In genomic region chr4:134113356-134113994, GRCm38 (mm10) we compare ENCODE assay signal across 10 mouse cellular contexts. TPM values are rescaled to one million over a fixed set of nuclear protein-coding genes. Genes with fewer than 3 reads are reported as not detected.
DNase-seq lines count a peak whose midpoint lies in the region; ATAC-seq lines count a peak whose summit lies in the region.
"Had no signal": no experiment of that assay in that cellular context is flagged by ENCODE, and none has a peak within 500 bp of the region (broad histone marks: within the 10 kb centered on the region; RNA-seq: fewer than 3 reads in every experiment).

No protein-coding gene starts in this region.

- no peak for DNase-seq in liver, embryonic 11.5 days (ENCODE audit: low spot score)
- DNase-seq in liver (no peak), NIH3T3 (ENCODE audit: low read depth) (peak; percentile 87)
- peak; percentile 61 for DNase-seq in retina, postnatal 7 days (ENCODE audit: low read depth, low spot score)
- DNase-seq in kidney, postnatal 10 days, result no peak
- DNase-seq: heart, adult 11 months; kidney, postnatal 25 days had no signal

- 0 out of 2 replicates have a peak overlapping the region, but pooled peaks have one; percentile 5 for H3K27ac ChIP-seq in liver, embryonic 11.5 days (ENCODE audit: low read depth, low read length)
- peak overlapping the region; percentile 26 for H3K27ac ChIP-seq in intestine, embryonic 16.5 days (ENCODE audit: low read length)
- H3K27ac ChIP-seq: hindbrain, embryonic 13.5 days had no signal

- H3K4me2 ChIP-seq in liver, embryonic 11.5 days, result no peak overlapping the region
- H3K4me2 ChIP-seq in intestine, embryonic 16.5 days (ENCODE audit: low read depth, low read length), result no peak overlapping the region
- H3K4me2 ChIP-seq: hindbrain, embryonic 13.5 days had no signal

- H3K9me3 ChIP-seq in liver, embryonic 11.5 days (ENCODE audit: control insufficient read depth, low read length), result no peaks in the 10 kb centered on the region
- H3K9me3 ChIP-seq in intestine, embryonic 16.5 days (ENCODE audit: control insufficient read depth, low read length), result no peaks in the 10 kb centered on the region
- H3K9me3 ChIP-seq: hindbrain, embryonic 13.5 days had no signal

- H3K4me1 ChIP-seq in liver, embryonic 11.5 days (replicated peaks; ENCODE audit: control insufficient read depth, insufficient read depth, low read length), result peaks cover 41% of the 10 kb centered on the region
- H3K4me1 ChIP-seq in intestine, embryonic 16.5 days (ENCODE audit: control insufficient read depth, insufficient read depth, low read length), result peaks cover 40% of the 10 kb centered on the region

- no peak overlapping the region for H3K9ac ChIP-seq in liver, embryonic 11.5 days (ENCODE audit: low read depth, low read length)
- no peak overlapping the region; the same call in 1 of the 2 replicates for H3K9ac ChIP-seq in intestine, embryonic 16.5 days (ENCODE audit: low read depth, low read length)
- H3K9ac ChIP-seq: hindbrain, embryonic 13.5 days had no signal

- H3K36me3 ChIP-seq in liver, embryonic 11.5 days (ENCODE audit: control insufficient read depth, insufficient read depth, low read length), result no peaks in the 10 kb centered on the region
- no peaks in the 10 kb centered on the region for H3K36me3 ChIP-seq in intestine, embryonic 16.5 days (ENCODE audit: control insufficient read depth, insufficient read depth, low read length)
- H3K36me3 ChIP-seq: hindbrain, embryonic 13.5 days had no signal

- ATAC-seq in liver, embryonic 11.5 days (replicated peaks; ENCODE audit: low FRiP score), result no peak
- ATAC-seq in intestine, embryonic 16.5 days, result 0 out of 2 replicates have a peak, but pooled peaks have one; percentile 29
- ATAC-seq in activated CD4-positive, CD25-positive, alpha-beta regulatory T cell, adult 4 months, result no peak

- H3K27me3 ChIP-seq in liver, embryonic 11.5 days (replicated peaks; ENCODE audit: control insufficient read depth, insufficient read depth, low read length), result no peaks in the 10 kb centered on the region
- no peaks in the 10 kb centered on the region for H3K27me3 ChIP-seq in intestine, embryonic 16.5 days (replicated peaks; ENCODE audit: control insufficient read depth, insufficient read depth, low read length)
- H3K27me3 ChIP-seq: hindbrain, embryonic 13.5 days had no signal

- H3K4me3 ChIP-seq in liver, embryonic 11.5 days (ENCODE audit: low read depth, low read length), result no peak overlapping the region
- H3K4me3 ChIP-seq in intestine, embryonic 16.5 days (ENCODE audit: low read length), result no peak overlapping the region
- H3K4me3 ChIP-seq: hindbrain, embryonic 13.5 days had no signal

- 58% methylated on average over 10 of the region's 10 CpGs for WGBS in liver, embryonic 11.5 days
- 52% methylated on average over 10 of the region's 10 CpGs for WGBS in intestine, embryonic 16.5 days

RNA-seq across cellular contexts. Expression of gene Ubxn11, which starts 11.1 kb away (rescaled TPM):
- polyA plus RNA-seq in liver, embryonic 11.5 days (2014; fragmentation: Nextera tagmentation; extraction: Ambion mirVana), result 5.6 and 7.0 TPM in 2 replicates
- polyA plus RNA-seq in intestine, embryonic 16.5 days (2015; fragmentation: Nextera tagmentation; extraction: Ambion mirVana), result 4.3 and 5.6 TPM in 2 replicates
- 10 to 100 TPM; 33.7 to 34.2 TPM for polyA plus RNA-seq in activated CD4-positive, CD25-positive, alpha-beta regulatory T cell, adult 4 months (2017; shearing (Covaris generic))

RNA-seq across cellular contexts. Expression of gene Sh3bgrl3, which starts 15.1 kb away (rescaled TPM):
- polyA plus RNA-seq in liver, embryonic 11.5 days (2014; fragmentation: Nextera tagmentation; extraction: Ambion mirVana), result 257 and 281 TPM in 2 replicates
- 428 and 452 TPM in 2 replicates for polyA plus RNA-seq in intestine, embryonic 16.5 days (2015; fragmentation: Nextera tagmentation; extraction: Ambion mirVana)
- polyA plus RNA-seq in activated CD4-positive, CD25-positive, alpha-beta regulatory T cell, adult 4 months (2017; shearing (Covaris generic)), result 1,000 to 10,000 TPM; 1,097 to 1,279 TPM

RNA-seq across cellular contexts. Expression of gene Cd52, which starts 18.6 kb away (rescaled TPM):
- 16.4 TPM in 2 replicates for polyA plus RNA-seq in liver, embryonic 11.5 days (2014; fragmentation: Nextera tagmentation; extraction: Ambion mirVana)
- polyA plus RNA-seq in intestine, embryonic 16.5 days (2015; fragmentation: Nextera tagmentation; extraction: Ambion mirVana), result 27.8 and 28.4 TPM in 2 replicates
- polyA plus RNA-seq in activated CD4-positive, CD25-positive, alpha-beta regulatory T cell, adult 4 months (2017; shearing (Covaris generic)), result 1,000 to 10,000 TPM; 3,607 to 4,442 TPM

RNA-seq across cellular contexts. Expression of gene Crybg2, which starts 52.9 kb away (rescaled TPM):
- polyA plus RNA-seq in liver, embryonic 11.5 days (2014; fragmentation: Nextera tagmentation; extraction: Ambion mirVana), result 1.2 and 1.7 TPM in 2 replicates
- 22.3 and 22.9 TPM in 2 replicates for polyA plus RNA-seq in intestine, embryonic 16.5 days (2015; fragmentation: Nextera tagmentation; extraction: Ambion mirVana)
- 10 to 100 TPM; 15.7 to 20.2 TPM for polyA plus RNA-seq in activated CD4-positive, CD25-positive, alpha-beta regulatory T cell, adult 4 months (2017; shearing (Covaris generic))

RNA-seq across cellular contexts. Expression of gene Zfp683, which starts 59.8 kb away (rescaled TPM):
- polyA plus RNA-seq in liver, embryonic 11.5 days (2014; fragmentation: Nextera tagmentation; extraction: Ambion mirVana), result not detected in 2 replicates
- polyA plus RNA-seq in intestine, embryonic 16.5 days (2015; fragmentation: Nextera tagmentation; extraction: Ambion mirVana), result not detected in 2 replicates
- under 1 TPM; 0.33 to 0.37 TPM for polyA plus RNA-seq in activated CD4-positive, CD25-positive, alpha-beta regulatory T cell, adult 4 months (2017; shearing (Covaris generic))
- polyA plus RNA-seq: hindbrain, embryonic 13.5 days had no signal

Comparison
In these comparisons a context has a peak if more than half of its experiments do, and no peak if none do; other contexts are left out.
1. DNase-seq: peak in NIH3T3 (single experiment) and retina, postnatal 7 days (single experiment); none in liver, embryonic 11.5 days (single experiment), liver (single experiment) and kidney, postnatal 10 days (single experiment).
2. RNA of gene Cd52, which starts 18.6 kb away (polyA plus RNA-seq): 3,607 to 4,442 TPM in activated CD4-positive, CD25-positive, alpha-beta regulatory T cell, adult 4 months; 27.8 to 28.4 TPM in intestine, embryonic 16.5 days and 16.4 TPM in liver, embryonic 11.5 days; every median in the first group is over 100 times any median in the second.